Mouse (Mus musculus) hindbrain, embryonic 10.5 days (tissue): ENCODE measurements around the gene Col1a1. TPM values are rescaled to one million over a fixed set of nuclear protein-coding genes. Genes with fewer than 3 reads are reported as not detected.

Experiments
- DNase-seq: peaks from one replicate; pipeline ENCODE4 v3.0.0-alpha.2; 2017; ENCODE audit warnings: low spot score
- H3K27ac ChIP-seq: fragments of 300-500 bp; sonication (generic); 2 replicates; pipeline ENCODE4 v1.5.1; 2016; ENCODE audit warnings: mild to moderate bottlenecking, moderate library complexity
- H3K27me3 ChIP-seq: fragments of 300-500 bp; sonication (generic); 2 replicates; pipeline ENCODE4 v1.6.1; 2016; ENCODE audit warnings: mild to moderate bottlenecking; ENCODE audit not compliant: poor library complexity, insufficient read depth, severe bottlenecking
- H3K36me3 ChIP-seq: fragments of 300-500 bp; sonication (generic); 2 replicates; pipeline ENCODE4 v1.6.1; 2016; ENCODE audit warnings: mild to moderate bottlenecking, moderate library complexity
- H3K4me1 ChIP-seq: fragments of 300-500 bp; sonication (generic); replicated peaks from 2 replicates; pipeline ENCODE4 v1.6.1; 2016; ENCODE audit warnings: mild to moderate bottlenecking
- H3K4me3 ChIP-seq: fragments of 300-500 bp; sonication (generic); 2 replicates; pipeline ENCODE4 v1.5.1; 2016; ENCODE audit warnings: mild to moderate bottlenecking, moderate library complexity
- H3K9me3 ChIP-seq: fragments of 300-500 bp; sonication (generic); 2 replicates; pipeline ENCODE4 v1.6.1; 2016; ENCODE audit warnings: mild to moderate bottlenecking, moderate library complexity
- WGBS: fragments of 180-500 bp; shearing (Covaris S2); methylation state at CpG from one replicate; pipeline ENCODE4 v1.1.7; 2016; 5-methylcytosine and 5-hydroxymethylcytosine counted together
- polyA plus RNA-seq: library from polyadenylated mRNA; unstranded; fragments of >200 nt; fragmentation: Nextera tagmentation; extraction: Ambion mirVana; gene quantifications from 2 replicates; pipeline ENCODE4 v1.2.1, GENCODE M21; 2016

The Col1a1 gene
- 98.1 and 193 TPM in 2 replicates for polyA plus RNA-seq

GRCm38 (mm10) chr11:94936045-94936444 lies at the start of gene Col1a1:
Gene Col1a1 (plus strand): TSS chr11:94936224.
- H3K9me3 ChIP-seq: no peaks in the 10 kb centered on the region
- H3K4me3 ChIP-seq: peak within 1 kb of the TSS; percentile 52
- H3K4me1 ChIP-seq: peaks cover 48% of the 10 kb centered on the region
- H3K27ac ChIP-seq: peak within 1 kb of the TSS; percentile 76
- peaks cover 95% of the 10 kb centered on the region for H3K27me3 ChIP-seq
- WGBS: 12% methylated on average over 19 of the region's 19 CpGs
- H3K36me3 ChIP-seq: no peaks in the 10 kb centered on the region
- DNase-seq: peak; percentile 46

GRCm38 (mm10) chr11:94891155-94891554 lies 44.9 kb upstream of the Col1a1 start:
- Histone ChIP-seq H3K27me3 (no peaks in the 10 kb centered on the region), H3K9me3 (no peaks in the 10 kb centered on the region), H3K4me3 (no peak overlapping the region), H3K4me1 (no peaks in the 10 kb centered on the region), H3K27ac (no peak overlapping the region), H3K36me3 (no peaks in the 10 kb centered on the region)
- no peak for DNase-seq
- WGBS: 71% methylated on average over 6 of the region's 6 CpGs

DNA sequence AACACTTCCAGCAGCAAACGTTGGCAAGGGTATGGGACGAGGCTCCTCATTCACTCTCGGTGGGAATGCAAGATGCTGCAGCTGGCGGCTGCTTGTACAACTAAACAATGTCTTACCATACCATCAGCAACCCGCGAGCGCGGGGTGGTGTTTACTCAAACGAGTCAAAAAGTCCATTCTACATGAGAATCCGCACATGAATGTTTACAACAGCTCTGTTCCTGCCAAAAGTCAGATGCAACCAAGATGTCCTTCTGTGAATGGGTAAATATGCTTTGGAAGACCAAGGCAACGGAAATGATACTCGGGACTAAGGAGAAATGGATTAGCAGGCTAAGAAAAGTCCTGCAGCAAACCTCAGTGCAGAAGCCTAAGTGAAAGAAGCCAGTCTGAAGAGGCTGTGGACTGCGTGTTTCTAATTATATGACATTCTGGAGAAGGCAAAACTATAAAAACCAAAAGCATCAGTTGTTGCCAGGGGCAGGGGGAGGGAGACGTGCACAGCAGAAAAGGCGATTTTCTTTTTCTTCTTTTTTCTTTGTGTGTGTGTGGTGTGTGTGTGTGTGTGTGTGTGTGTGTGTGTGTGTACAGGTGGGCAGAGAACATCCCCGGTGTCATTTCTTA lies 39.2 kb upstream of the Col1a1 start:
- H3K4me3 ChIP-seq: no peak overlapping the region
- no peaks in the 10 kb centered on the region for H3K27me3 ChIP-seq
- WGBS: 81% methylated on average over 16 of the region's 16 CpGs
- DNase-seq: no peak
- H3K27ac ChIP-seq: no peak overlapping the region
- H3K4me1 ChIP-seq: no peaks in the 10 kb centered on the region
- H3K9me3 ChIP-seq: no peaks in the 10 kb centered on the region
- H3K36me3 ChIP-seq: no peaks in the 10 kb centered on the region

- Histone ChIP-seq H3K27me3 (no peaks in the 10 kb centered on the region), H3K4me3 (no peak overlapping the region), H3K36me3 (no peaks in the 10 kb centered on the region), H3K27ac (no peak overlapping the region), H3K4me1 (no peaks in the 10 kb centered on the region), H3K9me3 (no peaks in the 10 kb centered on the region)
- 83% methylated on average over 2 of the region's 2 CpGs for WGBS
- DNase-seq: no peak
These were observed 34.8 kb upstream of the Col1a1 start for GRCm38 (mm10) chr11:94901231-94901630.

GRCm38 (mm10) chr11:94904306-94904705 lies 31.7 kb upstream of the Col1a1 start:
- no peak overlapping the region for H3K4me3 ChIP-seq
- H3K36me3 ChIP-seq: no peaks in the 10 kb centered on the region
- H3K27ac ChIP-seq: no peak overlapping the region
- H3K9me3 ChIP-seq: no peaks in the 10 kb centered on the region
- no peaks in the 10 kb centered on the region for H3K4me1 ChIP-seq
- no peaks in the 10 kb centered on the region for H3K27me3 ChIP-seq
- WGBS: 87% methylated on average over 3 of the region's 3 CpGs
- no peak for DNase-seq

DNA sequence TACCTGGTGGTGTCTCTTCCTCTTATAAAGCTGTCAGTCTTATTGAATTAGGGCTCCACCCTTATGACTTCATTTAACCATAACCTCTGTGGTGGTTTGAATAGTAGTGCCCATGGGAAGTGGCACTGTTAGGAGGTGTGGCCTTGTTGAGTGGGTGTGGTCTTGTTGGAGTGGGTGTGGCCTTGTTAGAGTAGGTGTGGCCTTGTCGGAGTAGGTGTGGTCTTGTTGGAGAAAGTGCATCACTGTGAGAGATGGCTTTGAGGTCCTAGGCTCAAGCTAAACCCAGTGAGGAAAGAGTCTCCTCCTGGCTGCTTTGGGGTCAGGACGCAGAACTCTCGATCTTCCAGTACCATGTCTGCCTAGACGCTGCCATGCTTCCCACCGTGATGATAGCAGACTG lies 25.1 kb upstream of the Col1a1 start:
- Histone ChIP-seq H3K4me3 (no peak overlapping the region), H3K27ac (no peak overlapping the region), H3K36me3 (no peaks in the 10 kb centered on the region), H3K4me1 (peaks cover 10% of the 10 kb centered on the region), H3K27me3 (0 out of 2 replicates have a peak, but pooled peaks cover 5% of the 10 kb centered on the region), H3K9me3 (no peaks in the 10 kb centered on the region)
- WGBS: 84% methylated on average over 5 of the region's 5 CpGs
- no peak for DNase-seq

DNA sequence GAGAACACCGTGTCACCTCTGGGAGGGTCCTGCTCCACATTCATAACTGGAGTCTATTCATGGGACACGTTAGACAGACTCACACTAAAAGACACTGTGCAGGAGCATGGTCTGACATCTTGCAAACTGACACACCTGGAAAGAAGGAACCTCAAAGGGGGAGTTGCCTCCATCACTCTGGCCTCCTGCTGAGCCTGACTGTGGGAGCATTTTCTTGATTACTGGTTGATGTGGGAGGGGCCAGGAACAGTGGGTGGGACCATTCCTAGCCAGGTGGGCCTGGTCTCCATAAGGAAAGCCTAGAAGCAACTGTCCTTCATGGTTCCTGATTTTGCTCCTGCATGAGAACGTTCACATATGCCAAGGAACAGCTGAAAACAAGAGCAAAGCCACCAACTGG lies 23.5 kb upstream of the Col1a1 start:
- H3K27ac ChIP-seq: no peak overlapping the region
- 70% methylated on average over 3 of the region's 3 CpGs for whole genome bisulfite sequencing
- H3K9me3 ChIP-seq: no peaks in the 10 kb centered on the region
- peaks cover 18% of the 10 kb centered on the region for H3K4me1 ChIP-seq
- no peaks in the 10 kb centered on the region for H3K36me3 ChIP-seq
- H3K27me3 ChIP-seq: 0 out of 2 replicates have a peak, but pooled peaks cover 5% of the 10 kb centered on the region
- H3K4me3 ChIP-seq: no peak overlapping the region
- no peak for DNase-seq

GRCm38 (mm10) chr11:94913302-94914090 lies 22.5 kb upstream of the Col1a1 start:
- 76% methylated on average over 6 of the region's 6 CpGs for whole genome bisulfite sequencing
- H3K27ac ChIP-seq: no peak overlapping the region
- no peaks in the 10 kb centered on the region for H3K9me3 ChIP-seq
- no peak for DNase-seq
- H3K36me3 ChIP-seq: no peaks in the 10 kb centered on the region
- 0 out of 2 replicates have a peak, but pooled peaks cover 5% of the 10 kb centered on the region for H3K27me3 ChIP-seq
- no peak overlapping the region for H3K4me3 ChIP-seq
- peaks cover 18% of the 10 kb centered on the region for H3K4me1 ChIP-seq

- H3K4me3 ChIP-seq: no peak overlapping the region
- no peak for DNase-seq
- no peaks in the 10 kb centered on the region for H3K36me3 ChIP-seq
- 32% methylated on average over 14 of the region's 16 CpGs for WGBS
- H3K4me1 ChIP-seq: peaks cover 18% of the 10 kb centered on the region
- H3K27me3 ChIP-seq: 0 out of 2 replicates have a peak, but pooled peaks cover 5% of the 10 kb centered on the region
- no peak overlapping the region for H3K27ac ChIP-seq
- no peaks in the 10 kb centered on the region for H3K9me3 ChIP-seq
These were observed 20.2 kb upstream of the Col1a1 start for GRCm38 (mm10) chr11:94915675-94916403.

DNA sequence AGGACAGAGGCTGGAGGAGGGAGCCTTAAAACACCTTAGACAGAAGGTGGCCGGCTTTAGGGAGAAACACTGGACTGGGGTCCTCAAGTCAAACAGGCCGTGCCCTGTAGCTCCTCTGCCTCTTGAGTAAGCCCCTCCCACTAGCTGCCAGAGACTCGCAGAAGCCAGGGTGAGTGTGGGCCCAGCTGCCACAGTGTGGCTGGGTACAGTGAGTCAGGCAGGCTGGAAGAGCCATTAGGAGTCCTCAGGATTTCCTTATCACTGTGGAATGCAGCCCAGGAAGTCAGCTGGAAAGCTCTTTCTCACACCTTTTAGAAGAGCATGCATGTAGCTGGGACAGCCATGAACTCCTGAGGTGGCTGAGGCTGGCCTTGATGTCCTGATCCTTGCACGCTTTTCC lies 19.5 kb upstream of the Col1a1 start:
- H3K27ac ChIP-seq: no peak overlapping the region
- H3K36me3 ChIP-seq: no peaks in the 10 kb centered on the region
- 0 out of 2 replicates have a peak, but pooled peaks cover 5% of the 10 kb centered on the region for H3K27me3 ChIP-seq
- H3K4me3 ChIP-seq: no peak overlapping the region
- H3K4me1 ChIP-seq: peaks cover 18% of the 10 kb centered on the region
- no peaks in the 10 kb centered on the region for H3K9me3 ChIP-seq
- no peak for DNase-seq
- 31% methylated on average over 4 of the region's 4 CpGs for WGBS

DNA sequence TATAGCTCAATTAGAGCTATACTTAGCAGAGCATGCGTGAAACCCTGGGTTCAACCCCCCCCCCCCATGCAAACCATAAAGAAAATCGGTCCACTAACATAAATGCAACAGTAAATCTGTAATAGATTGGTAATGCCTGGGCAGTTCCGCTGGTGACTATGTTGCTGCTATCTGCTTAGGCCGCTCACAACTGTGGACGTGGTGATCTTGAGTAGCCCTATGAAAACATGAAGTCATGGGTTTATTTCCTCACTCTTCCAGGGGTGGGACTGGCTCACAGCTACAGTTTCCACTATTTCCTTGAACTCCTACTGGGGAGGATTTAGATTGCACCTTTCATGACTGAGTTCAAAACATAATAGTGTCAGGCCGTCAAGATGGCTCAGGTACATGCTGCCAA lies 18.3 kb upstream of the Col1a1 start:
- Histone ChIP-seq H3K4me1 (peaks cover 18% of the 10 kb centered on the region), H3K9me3 (no peaks in the 10 kb centered on the region), H3K27ac (no peak overlapping the region), H3K36me3 (no peaks in the 10 kb centered on the region), H3K27me3 (0 out of 2 replicates have a peak, but pooled peaks cover 5% of the 10 kb centered on the region), H3K4me3 (no peak overlapping the region)
- WGBS: 81% methylated on average over 6 of the region's 6 CpGs
- no peak for DNase-seq

- H3K27me3 ChIP-seq: no peaks in the 10 kb centered on the region
- H3K4me1 ChIP-seq: peaks cover 8% of the 10 kb centered on the region
- no peak overlapping the region for H3K4me3 ChIP-seq
- no peak overlapping the region for H3K27ac ChIP-seq
- 62% methylated on average over 6 of the region's 6 CpGs for WGBS
- no peaks in the 10 kb centered on the region for H3K36me3 ChIP-seq
- no peaks in the 10 kb centered on the region for H3K9me3 ChIP-seq
- DNase-seq: no peak
These were observed 15.0 kb upstream of the Col1a1 start for GRCm38 (mm10) chr11:94920996-94921401.

- no peak for DNase-seq
- H3K36me3 ChIP-seq: no peaks in the 10 kb centered on the region
- no peak overlapping the region for H3K4me3 ChIP-seq
- H3K4me1 ChIP-seq: peaks cover 34% of the 10 kb centered on the region
- no peak overlapping the region for H3K27ac ChIP-seq
- peaks cover 10% of the 10 kb centered on the region; the same call in 1 of the 2 replicates for H3K27me3 ChIP-seq
- H3K9me3 ChIP-seq: no peaks in the 10 kb centered on the region
- 93% methylated on average over 4 of the region's 4 CpGs for WGBS
These were observed 11.0 kb upstream of the Col1a1 start for GRCm38 (mm10) chr11:94924977-94925376.
